Mouse (Mus musculus) thymus, adult 18-20 months (tissue): ENCODE measurements around the gene Apba2.

Source experiments
- DNase-seq, 2 experiments: peaks; one replicate each; pipeline ENCODE4 v3.0.0; 2022; ENCODE audit warnings: mixed read lengths in 2 of 2

The Apba2 gene

DNA sequence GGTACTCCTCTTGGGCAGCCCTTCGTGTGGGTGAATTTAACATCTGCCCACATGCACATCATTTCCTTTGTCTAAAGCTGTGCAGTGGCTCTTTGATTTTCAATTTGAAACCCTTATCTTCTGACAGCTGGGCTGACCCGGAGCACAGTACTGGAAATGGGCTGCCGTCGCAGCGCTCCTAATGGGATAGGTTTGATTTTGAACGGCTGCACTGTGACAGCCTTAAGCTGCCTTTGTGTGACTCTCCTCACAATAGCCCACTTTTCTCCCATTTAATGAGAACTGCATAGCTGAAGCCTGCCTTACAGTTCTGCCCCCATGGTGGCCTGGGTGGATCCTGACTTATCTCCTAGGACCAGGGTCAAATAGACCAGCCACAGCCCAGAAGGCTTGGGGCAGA lies 31.9 kb downstream of the Apba2 start:
- no peak for DNase-seq

DNA sequence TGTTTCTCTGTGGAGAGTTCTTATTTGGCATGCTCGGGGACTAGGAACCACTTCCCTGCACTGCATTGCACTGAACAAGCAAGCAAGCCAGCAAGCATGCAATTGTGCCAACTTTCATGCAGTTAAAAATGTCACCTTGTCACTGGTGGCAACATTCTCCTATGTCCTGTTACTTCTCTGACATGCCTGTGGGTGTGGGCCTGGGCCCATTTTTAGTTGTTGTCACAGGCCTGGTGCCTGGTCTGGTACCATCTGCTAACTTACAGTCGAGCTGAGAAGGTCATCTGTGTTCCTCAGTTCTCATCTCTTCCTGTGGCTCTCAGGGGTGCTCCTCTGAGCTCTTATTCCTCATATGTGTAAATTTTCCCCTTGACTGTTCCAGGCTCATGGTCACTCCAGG lies 33.8 kb downstream of the Apba2 start:
- DNase-seq: no peak

DNA sequence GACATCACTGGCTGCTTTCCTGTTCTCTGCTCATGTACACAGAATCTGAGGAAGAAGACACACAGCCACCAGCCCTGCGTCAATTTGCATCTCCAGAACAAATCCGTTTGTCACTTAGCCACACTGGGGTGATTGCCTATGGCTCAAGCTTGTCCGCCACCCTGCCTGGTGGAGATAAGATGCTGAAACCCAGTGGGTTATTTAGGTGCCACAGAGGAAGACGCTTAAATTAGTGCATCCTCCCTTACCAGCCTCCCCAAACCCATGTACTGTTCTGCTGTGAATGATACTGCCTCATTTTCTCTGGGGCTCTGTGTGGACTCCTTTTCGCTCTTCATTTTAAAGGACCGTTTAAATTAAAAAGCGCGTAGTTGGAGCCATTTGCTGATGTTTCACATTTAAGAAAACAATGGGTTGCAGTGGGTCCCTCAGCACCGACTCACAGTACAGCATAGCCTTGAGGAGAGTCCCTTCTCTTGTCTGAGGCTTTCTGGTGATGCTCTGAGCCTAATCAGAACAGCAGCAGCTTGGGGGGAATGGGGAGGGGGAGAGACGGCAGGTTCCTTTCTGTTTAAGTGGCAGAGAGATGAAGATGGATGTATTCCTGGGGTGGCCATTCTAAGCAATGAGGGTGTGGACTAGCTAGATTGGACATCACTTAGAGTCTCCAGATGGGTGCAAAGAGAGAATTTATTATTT lies 38.1 kb downstream of the Apba2 start:
- DNase-seq: no peak

DNA sequence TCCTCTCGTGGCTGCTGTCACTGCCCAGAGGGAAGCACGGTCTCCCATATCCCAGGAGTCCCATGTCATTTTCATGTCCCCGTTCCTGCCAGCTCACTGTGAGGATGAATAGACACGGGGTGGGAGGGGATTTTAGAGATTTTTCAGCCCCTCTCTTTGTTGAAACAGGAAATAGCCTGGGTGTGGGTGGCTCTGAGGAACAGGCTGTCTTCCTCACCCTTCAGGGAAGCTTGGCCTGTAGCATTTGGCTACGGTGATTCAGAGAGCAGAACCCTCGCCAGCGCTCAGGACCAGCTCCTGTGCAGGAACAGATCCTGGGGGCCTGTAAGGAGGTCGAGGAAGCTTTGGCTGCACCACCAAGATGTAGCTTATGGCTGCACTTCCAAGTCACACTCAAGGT lies 45.3 kb downstream of the Apba2 start:
- no peak for DNase-seq

DNA sequence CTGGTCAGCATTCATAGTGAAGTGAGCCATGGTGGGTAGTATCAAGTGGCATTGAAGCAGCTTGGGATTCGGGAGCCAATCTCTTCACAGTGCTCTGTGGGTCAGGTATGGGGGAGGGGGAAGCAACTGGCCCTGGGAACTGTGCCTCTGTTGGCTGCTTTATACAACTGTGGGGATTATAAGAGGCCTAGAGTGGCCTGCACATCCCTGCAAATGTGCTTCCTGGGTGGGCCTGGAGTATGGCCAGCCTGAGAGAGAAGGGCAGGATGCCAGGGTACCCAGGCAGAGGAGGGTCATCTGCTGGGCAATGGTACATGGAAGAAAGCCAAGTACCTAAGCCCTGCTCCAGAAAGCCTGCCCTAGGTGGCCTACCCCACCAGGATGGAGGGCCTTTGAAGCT lies 49.4 kb downstream of the Apba2 start:
- no peak for DNase-seq

DNA sequence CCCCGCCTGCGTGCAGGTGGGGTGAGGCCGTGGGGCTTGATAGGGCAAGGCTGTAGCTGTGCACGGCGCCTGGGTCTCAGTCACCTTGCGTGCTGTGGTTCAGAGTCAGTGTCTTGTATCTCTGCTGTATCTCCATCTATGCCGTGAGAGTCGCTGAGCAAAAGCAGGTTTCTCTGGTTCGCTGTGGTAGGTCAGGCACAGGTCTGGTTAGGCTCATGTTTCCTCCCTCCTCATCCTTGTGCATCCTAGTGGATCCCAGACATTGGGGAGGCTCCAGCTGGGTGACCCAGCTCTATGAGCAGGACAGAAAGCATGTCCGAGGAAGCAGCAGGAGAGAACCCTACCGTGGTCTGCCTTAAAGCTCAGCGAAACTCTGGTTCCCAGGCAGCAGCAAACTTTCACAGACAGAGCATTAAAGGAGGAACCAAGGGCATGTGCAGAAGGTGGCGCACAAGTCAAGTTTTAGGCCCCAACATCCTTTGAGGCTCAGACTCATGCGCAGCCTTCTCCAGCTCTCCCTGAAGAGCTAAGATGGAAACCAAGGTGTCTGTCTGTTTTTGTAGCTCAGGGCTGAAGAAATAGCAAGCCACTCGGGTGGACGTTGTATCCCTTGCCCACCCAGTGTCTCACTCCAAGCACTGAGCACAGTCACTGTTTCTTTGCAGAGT lies 51.2 kb downstream of the Apba2 start:
- DNase-seq: no peak

DNA sequence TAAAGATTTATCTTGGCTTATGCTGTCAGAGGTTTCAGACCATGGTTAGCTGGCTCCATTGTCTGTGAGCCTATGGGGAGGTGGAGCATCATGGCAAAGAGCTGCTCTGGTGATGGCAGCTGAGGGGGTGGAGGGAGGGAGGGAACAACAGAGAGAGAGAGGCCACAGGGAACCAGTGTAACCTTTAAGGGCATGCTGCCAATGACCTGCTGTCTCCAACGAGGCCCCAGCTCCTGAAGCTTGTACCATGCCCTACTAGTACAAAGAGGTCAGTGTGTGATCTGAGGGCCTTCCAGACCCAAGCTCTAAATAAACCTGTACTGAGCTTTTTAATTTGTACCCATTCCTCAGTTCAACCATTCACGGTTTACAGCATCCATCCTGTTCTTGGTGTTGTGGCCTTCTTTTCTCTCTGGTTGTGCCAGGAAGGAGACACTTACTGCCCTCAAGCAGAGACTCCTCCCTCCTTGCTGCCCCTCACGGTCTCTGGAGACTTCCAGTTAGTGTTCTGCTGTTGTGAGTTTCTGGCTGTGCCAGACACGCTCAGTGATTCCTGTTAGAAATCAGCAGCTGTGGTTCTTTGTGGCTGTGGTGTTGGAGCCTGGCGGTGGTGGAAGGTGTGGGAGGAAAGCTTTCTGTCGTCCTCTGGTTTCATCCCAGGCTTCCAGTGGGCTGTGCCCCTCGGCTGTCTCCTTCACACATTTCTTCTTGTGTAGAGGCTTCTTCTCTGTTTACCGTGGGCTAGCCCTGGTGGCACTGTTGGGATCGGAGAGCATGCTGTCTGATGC lies 60.4 kb downstream of the Apba2 start:
- DNase-seq: no peak

DNA sequence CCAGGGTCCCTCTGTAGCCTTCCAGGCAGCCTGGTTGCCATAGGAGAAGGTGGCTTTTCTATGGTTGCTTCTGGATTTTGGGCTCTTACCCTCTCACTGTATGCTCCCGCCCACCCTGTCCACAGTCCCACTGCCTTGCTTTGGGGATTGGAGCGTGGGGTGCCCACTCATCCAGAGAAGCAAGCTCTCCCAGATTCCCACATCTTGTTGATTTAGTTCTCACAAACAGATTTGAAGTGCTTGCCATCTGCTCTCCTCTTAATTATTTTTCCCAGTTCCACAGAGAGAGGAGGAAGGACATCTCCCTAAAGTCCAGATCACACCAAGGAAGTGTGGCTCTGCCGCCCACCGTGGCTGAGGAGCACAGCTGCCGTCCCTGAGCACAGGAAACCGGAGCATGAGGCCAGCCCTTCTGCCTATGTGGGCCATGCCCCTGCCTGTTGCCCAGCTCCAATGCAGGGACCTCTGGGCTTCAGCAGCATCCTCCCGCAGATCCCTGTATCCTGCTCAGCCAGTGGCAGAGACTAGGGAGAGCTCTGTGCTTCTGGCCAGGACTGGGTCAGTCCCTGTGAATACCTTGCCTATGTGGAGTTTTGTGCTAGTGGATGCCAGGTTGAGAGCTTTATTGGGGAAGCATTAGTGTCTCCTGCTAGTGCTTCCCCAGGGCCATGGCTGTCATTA lies 63.5 kb downstream of the Apba2 start:
- DNase-seq: no peak

DNA sequence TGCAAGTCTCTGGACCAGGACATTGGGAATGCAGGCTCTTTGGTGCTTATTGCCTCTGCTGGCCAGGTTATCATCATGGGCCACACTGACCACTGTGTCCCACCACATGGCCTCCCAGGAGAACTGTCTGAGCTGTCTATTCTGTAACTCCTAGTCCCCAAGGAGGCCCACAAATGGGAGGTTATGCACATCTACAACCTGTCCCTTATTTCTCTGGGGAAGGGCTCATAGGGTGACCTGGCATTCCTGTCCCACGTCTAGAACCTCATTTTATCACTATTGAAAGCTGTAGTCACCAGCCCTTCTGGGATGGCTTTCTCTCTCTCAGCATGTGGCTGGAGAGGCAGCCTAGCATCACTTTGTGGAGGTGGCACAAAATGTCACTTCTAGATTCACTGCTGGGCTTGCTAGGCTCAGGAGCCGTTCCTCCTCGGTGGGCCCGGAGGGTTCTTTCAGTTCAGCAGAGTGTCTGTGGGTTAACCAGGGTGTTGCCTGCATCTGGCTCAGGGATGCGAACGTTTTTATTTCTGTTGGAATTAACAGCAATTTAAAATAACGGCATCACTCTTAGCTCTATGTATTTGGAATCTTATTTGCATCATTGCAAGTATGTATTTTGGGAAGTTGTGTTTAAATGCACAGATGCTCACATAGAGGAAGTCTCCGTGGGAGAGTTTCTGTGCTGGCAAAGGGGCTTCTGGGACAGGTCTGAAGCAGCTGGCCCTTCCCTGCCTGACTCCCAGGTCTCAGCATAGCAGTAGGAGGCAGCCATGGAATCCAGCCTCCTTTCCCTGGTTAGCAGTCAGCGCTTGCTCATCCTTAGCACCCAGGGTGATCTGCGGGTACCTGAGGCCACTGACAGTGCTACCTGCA lies 65.1 kb downstream of the Apba2 start:
- DNase-seq: no peak

DNA sequence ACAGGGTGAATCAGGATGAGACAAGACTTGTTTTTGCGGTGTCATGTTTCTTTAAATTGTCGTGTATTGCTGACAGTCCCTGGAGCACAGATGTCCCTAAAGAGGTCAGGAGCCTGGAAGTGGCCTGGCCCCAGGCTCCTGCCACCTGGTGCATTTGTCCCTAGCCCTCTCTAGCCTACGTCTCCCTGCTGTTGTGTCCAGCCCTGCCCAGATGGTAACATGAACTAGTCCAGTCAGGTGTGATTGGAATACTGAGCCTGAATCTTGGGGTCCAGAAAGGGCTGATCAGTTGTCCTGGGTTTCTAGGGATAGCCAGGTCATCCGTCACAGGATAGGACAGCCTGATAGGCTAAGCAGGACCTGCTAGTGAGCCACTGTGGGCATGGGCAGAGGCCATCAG lies 67.2 kb downstream of the Apba2 start:
- no peak for DNase-seq

DNA sequence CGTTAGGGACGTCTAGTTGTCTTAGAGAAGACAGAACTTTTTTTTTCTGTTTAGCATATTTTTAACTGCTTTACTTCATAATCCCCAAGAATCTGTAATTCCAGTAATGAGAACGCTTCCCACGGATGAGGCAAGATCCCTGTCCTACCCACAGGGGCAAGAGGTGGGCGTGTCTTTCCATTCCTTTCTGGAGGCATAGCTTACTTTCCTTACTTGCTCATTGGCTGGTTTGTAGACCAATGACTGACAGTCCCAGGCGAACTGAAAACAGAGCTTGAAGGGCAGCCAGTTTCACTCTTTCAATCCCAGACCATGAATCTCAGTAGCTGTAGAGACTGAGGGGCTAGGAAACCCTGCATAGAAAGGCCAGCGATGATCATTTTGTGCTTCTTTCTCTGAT lies 68.2 kb downstream of the Apba2 start:
- DNase-seq: no peak

DNA sequence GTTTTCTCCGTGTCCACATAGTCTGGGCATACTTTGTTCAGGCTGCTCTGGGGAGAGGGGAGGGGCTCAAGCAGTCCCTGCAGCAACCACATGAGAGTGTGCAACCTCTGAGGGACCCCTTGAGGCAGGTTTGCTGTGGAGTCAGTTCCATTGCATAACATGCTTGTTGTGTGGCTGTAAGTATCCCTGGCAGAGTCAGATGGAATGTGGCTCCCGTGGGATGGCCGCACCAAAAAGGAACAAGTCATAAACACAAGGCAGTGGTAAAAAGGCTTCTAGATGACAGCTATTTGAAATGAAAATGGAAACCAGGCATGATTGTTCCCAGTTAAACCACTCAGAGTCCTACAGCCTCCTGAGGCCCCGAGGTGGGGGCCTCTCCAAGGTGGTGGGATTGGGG lies 69.4 kb downstream of the Apba2 start:
- DNase-seq: no peak

DNA sequence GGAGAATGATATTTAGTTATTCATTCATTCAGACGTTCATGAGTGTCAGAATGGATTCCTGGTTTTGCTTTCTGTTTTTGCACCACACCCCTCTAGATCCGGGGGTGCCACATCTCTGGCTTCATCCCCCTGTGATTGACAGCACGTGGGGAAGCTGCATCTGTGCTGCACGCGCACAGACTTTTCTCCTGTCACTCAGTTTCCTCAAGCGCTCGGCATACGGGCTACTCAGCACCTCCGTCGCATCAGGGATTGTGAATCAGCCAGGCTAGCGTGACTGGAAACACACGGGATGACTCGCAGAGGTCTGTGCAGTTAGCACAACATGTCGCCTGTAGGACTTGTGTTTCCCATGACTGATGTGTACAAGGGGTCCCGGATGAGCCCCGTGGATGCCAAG lies 72.6 kb downstream of the Apba2 start:
- DNase-seq: no peak

DNA sequence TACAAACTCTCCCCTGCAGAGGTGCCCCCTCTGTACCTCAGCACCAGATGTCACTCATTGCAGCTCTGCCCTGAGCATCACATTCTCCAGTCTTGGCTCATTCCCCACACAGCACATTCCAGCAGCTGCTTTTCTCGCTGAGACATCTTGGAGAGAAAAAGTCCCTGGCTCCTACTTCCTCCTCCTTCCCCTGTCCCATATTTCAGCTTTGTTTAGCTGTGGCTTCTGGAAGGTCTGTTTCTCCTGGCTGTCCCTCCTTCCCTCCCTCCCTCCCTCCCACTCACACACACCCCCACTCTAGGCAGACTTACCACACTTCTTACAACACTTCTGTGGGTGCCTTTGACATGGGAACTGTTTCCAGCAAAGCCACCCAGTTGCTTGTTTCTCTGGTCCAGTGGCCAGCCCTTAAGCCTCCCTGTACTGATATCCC lies 75.0 kb downstream of the Apba2 start:
- DNase-seq: no peak

DNA sequence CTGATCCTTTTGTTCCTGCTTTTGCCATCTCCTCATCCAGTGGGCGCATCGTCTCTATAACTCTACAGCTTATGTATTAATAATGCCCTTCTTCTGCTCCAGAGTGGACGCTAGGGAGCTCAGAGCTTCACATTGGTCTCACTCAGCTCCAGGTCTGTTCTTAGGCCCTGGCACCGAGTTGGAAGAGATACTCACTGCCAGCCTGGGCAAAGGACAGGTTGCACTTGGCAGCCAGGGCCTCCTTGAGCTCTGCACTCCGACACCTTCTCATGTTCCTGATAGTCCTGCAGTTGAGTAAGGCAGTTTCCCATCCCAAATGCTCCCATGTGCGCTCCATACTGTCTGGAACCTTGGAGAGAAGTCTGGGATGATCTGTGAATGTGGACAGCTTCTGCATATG lies 76.7 kb downstream of the Apba2 start:
- no peak for DNase-seq

DNA sequence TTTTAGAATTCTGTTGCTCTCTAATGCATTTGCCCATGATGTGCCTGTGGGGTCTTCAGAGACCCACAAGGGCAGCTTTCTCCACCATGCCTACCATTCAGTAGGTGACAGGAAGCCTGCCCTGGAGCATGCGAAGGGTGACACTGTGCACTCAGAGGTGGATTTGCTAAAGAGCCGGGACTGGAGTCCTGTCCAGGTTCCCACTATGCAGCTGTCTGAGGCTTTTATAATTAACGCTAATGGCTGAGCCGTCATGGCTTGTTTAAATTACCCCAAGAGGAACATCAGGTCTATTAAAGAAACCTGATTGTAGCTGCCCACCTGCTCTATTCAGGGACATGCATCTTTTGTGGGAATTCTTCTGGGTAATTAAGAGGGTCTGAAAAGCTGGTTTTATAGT lies 78.4 kb downstream of the Apba2 start:
- DNase-seq: no peak

DNA sequence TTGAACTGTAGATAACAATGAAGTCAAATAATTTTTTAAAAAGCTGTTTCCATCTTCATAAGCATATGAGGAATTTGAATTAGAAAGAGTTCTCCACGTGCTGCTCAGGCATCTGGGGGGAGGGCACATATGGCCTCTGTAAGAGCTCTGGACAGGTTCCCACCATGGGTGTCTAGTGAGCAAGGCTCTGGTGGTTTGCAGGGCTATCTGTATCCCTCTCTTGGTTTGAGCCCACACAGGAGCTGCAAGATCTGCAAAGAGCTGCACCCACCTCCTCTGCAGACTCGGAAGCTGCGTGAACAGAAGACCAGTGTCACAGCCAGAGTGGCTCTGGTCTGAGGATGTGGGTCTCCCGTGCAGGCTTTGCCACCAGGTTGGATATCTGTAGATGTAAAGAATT lies 78.8 kb downstream of the Apba2 start:
- no peak for DNase-seq

DNA sequence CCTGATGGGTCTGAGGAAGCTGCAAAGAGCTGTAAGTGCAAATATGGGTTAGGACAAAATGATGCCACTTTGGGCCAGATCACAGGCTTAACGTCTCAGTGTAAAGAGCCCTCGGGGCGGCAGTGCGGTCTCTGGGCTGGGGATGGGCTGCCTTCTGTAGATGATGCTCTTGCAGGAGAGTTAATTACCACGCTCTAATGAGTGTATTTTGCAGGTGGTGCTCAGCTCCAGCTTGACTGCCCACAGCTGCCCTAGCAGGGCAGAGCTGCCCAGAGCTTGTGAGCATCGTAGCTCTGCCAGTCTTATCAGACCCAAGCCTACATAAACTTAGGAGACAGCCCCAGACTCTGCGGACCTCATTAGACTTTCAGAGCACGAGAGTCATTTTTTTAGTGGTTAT lies 80.9 kb downstream of the Apba2 start:
- DNase-seq: no peak

DNA sequence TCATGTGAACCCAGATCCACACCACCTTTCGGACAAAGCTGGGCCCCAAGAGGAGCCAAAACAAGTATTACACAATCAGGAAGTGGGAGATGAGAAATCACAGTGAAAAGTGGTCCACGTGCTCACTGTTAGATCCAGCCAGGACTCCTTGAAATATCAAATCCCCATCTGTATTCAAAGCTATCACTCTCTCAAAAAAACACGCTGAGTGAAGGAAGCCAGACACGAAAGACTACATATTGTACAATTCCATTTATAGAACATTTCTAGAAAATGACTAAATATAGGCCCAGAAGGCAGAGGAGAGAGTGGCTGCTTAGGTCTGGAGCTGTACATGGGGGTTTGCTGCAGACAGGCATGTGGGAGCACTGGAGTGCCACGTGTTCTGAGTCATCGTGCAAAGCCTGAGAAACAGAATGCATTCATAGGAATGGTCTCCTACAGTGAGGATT lies 82.2 kb downstream of the Apba2 start:
- no peak for DNase-seq

DNA sequence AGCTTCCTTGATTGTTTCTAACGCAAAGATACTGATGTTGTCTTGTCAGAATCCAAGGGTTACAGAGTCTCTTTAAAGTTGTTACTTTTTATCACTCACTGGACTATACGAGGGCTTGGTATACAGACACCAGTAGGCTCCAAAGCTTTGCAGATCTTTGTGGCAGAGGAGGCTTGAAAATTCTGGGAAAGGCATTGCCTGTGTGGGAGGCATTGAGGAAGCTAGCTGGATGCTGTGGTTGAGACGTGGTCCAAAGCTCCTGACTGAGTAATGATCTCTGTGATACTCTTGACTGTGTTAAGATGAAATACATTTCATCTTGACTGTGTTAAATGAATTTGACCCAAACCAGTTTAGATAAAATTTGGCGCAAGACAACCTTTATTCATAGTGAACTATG lies 84.6 kb downstream of the Apba2 start:
- DNase-seq: no peak

DNA sequence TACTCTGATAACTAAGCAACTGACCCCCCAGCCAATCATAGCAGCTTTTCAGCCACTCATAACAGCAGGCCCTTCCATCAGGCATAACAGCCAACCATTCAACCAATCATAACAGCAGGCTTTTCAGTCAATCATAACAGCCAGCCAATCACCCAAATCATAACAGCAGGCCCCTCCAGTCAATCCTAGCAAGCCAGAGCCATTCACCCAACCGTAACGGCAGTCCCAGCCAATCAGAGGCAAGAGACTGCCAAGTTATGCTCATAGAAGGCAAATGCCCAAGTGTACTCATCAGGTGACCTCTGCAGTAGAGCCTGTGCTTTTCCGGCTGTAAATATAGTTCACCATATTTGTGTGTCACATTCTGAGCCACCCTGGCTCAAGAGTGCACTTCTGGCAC lies 85.1 kb downstream of the Apba2 start:
- no peak for DNase-seq

DNA sequence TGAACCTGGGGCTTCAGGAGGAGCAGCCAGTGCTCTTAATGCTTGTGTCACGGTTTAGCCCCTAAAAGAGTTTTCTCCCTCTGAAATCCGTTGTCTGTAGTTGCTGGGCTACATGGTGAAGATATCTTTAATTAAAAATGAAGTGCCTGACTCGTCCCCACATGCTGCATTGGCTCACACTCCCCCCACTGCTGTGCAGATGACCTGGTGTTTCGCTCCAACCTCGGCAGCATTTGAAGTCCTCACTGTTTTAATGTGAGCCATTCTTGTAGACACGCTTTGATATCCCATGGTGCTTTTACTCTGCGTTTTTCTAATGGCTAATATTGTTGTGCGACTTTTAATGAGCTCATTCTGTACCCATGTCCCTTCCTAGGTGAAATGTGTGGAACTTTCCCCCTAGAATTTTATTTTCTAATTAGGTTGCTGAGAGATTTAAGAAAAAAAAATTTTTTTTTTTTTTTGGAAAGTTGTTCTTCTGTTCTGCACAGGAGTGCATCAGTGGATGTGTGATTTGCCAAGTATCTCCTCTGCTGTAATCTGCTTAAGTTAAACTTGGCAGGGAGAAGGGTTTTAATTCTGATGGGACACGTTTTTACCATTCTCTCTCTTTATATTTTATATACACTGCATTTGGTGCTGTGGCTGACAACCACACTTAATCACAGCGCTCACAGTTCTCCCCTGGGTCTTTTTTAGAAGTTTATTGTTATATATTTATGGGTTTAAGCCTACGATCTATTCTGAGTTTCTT lies 87.3 kb downstream of the Apba2 start:
- DNase-seq: no peak
